Mouse (Mus musculus): ENCODE measurements around the gene Hpn. TPM values are rescaled to one million over a fixed set of nuclear protein-coding genes. Genes with fewer than 3 reads are reported as not detected.

Hpn gene
- total RNA-seq, 2 experiments from 2014 or later, result 2.0 to 3.3 TPM

DNA sequence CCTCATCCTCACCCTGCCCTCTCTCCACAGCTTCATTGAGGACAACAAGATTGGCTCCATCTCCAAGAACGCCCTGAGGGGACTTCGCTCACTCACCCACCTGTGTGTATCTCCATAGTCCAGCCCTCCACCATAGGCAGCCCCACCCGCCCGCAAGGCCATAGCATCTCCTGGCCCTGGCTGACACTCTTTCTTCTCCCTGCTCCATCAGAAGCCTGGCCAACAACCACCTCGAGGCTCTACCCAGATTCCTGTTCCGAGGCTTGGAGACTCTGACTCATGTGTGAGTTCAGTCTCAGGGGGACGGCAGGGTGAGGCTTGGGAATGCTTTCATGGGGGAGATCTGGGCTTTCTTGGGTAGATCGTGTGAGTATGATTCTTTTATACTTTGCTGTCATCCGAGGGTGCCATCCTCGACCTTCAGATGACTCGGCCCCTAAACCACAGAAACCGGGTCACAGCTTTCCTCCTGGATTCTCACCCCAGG is 52.0 kb downstream of the Hpn start:
- no peak for DNase-seq (ENCODE audit: low spot score in 2 of 2)
- intact Hi-C loops (cut with DNase I), result no loop called here

DNA sequence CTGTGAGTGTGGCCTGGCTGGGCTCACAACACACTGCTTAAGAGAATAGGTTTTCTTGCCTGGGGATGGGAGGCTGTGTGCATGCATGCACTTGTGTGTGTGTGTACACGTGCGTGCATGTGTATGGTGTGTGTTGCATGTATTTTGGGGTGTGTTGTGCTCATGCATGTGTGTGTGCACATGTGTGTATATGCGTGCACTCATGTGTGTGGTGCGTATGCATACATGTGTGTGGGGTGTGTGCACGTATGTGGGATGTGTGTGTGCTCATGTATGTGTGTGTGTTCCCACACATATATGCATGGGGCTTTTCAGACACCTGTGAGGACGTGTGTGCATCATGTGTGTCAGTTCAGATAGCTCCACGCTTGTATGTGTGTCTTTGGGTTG is 54.5 kb downstream of the Hpn start:
- intact Hi-C loops (cut with DNase I), result no loop called here
- DNase-seq (ENCODE audit: low spot score in 2 of 2), result no peak

GRCm38 (mm10) chr7:31059919-31060620 is 55.0 kb downstream of the Hpn start:
- DNase-seq (ENCODE audit: low spot score in 2 of 2), result no peak
- intact Hi-C loops (cut with DNase I), result loop anchor here (2.0 kb wide), 1 partner anchor 37 kb away; no protein-coding TSS in a partner anchor

DNA sequence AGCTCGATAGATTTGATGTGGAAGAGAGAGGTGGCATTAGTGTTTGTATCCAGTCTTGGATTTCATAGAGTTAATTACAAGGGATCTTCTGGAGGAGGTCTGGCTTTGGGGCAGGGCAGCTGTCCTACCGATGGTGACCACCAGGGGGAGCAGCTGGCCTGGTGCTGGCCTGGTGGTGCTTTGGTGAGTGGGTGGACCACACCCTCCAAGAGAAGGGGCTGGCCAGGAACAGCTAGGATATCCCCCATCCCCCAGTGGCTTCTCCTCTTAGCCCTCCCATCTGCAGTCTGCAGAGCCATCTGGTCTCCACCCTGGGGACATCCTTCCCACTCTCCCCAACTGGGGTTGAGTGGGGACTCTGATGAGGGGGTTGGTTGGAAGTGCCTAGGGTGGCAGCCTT is 56.0 kb downstream of the Hpn start, which contains the start of gene Lgi4:
Lgi4 (plus strand) TSS at position 235 of the 400 bp plus-strand sequence.
- intact Hi-C loops (cut with DNase I), result loop anchor here (2.0 kb wide), 1 partner anchor 38 kb away; no protein-coding TSS in a partner anchor

GRCm38 (mm10) chr7:31058211-31058610 is 56.9 kb downstream of the Hpn start:
- no peak for DNase-seq (ENCODE audit: low spot score in 2 of 2)
- intact Hi-C loops (cut with DNase I), result loop anchor here (2.0 kb wide), 1 partner anchor 39 kb away; no protein-coding TSS in a partner anchor

More for the DNA sequence above, 56.0 kb downstream of the Hpn start, which contains the start of gene Lgi4:
- DNase-seq (ENCODE audit: low spot score in 2 of 2), result peak; percentile 83 to 91

GRCm38 (mm10) chr7:31057730-31058129 is 57.4 kb downstream of the Hpn start:
- intact Hi-C loops (cut with DNase I), result loop anchor here (2.0 kb wide), 1 partner anchor 39 kb away; no protein-coding TSS in a partner anchor
- no peak for DNase-seq (ENCODE audit: low spot score in 2 of 2)

GRCm38 (mm10) chr7:31057071-31057470 is 58.0 kb downstream of the Hpn start, which contains the start of gene Fxyd1:
TSS of gene Fxyd1 (minus strand) at chr7:31057199.
- no peak for DNase-seq (ENCODE audit: low spot score in 2 of 2)

DNA sequence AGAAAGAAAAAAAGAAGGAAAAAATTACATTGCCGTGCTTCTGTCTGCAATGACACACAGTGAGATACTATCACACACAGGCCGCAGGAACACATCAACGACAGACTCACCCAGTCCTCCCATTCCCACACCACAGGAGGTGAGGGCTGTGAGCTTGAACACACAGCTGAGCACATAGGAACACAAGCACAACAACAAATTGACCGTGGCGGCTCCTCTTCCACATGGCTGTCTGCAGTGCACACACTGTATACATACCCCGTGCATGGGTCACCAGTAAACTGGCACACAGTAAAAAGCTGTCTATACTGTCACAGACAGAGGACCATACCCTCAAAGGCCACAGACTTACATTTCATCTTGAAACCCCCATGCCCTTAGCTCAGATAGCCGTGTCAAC is 58.6 kb downstream of the Hpn start:
- DNase-seq (ENCODE audit: low spot score in 2 of 2), result no peak
- intact Hi-C loops (cut with DNase I), result no loop called here

More at GRCm38 (mm10) chr7:31057071-31057470, 58.0 kb downstream of the Hpn start, which contains the start of gene Fxyd1:
- intact Hi-C loops (cut with DNase I), result no loop called here

DNA sequence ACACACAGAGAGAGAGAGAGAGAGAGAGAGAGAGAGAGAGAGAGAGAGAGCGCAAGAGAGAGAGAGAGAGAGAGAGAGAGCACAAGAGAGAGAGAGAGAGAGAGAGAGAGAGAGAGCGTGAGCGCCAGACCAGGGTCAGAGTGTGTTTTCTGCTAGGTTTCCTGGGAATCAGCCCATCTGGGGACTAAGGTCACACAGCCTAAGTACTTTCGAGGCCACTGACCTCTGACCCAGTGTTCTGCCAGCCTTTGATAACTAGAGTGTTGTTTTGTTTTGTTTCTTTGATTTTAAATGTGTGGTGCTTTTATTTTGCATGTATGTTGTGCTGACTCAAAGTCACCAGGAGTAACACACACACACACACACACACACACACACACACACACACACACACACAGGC is 59.2 kb downstream of the Hpn start:
- no peak for DNase-seq (ENCODE audit: low spot score in 2 of 2)
- intact Hi-C loops (cut with DNase I), result no loop called here

DNA sequence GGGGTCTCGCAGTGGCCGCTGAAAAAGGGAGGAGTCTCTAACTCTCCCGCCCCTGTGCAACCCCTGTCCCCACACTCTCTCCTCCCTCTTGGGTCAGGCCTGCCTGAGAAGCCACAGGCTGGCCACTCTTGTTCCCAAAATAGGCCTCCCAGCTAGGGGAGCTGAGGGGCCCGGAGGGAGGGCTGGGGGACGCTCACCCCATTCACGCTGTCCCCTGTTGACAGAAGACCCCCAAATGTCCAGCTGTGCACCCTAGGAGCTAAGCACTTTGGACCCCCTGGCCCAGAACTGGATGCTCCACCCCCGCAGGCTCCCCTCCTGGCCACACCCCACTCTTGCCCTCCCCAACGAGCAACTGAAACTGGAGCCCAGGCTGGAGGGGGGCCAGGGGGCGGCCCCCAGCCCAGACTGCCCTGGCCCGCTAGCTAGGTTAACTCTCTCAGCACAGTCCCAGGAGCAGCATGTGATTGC is 59.7 kb downstream of the Hpn start:
- DNase-seq (ENCODE audit: low spot score in 2 of 2), result peak; percentile 40 to 49
- intact Hi-C loops (cut with DNase I), result no loop called here

DNA sequence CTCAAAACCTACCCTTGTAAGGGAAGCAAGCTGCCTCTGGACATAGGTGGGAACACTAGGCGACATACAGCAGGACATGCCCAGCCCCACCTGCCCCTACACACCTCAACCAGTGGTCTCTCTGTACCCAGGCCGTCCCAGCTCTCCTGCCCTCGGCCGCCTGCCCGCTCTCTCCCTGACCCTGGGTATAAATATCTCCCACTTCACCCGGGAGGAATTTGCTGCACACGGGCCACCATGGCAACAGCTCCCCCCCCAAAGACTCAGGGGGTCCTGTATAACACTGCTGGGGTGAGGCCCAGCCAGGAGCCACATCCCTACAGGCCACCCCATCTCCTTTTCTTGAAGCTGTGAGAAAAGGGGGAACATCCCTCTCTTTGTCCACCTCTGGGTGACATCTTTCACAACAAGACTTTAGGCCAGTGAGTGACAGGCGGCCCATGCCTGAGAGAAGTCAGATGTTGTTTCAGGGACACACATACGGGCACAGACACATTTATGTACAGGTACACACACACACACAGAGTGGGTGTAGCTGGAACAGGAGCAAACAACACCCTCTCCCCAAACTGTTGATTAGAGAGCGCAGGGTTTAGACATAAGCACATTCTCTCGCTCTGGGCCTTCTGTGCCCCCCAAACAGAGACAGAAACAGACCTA is 60.3 kb downstream of the Hpn start:
- intact Hi-C loops (cut with DNase I), result no loop called here
- no peak for DNase-seq (ENCODE audit: low spot score in 2 of 2)

- intact Hi-C loops (cut with DNase I), result no loop called here
These were observed 61.1 kb downstream of the Hpn start for GRCm38 (mm10) chr7:31053882-31054447.

DNA sequence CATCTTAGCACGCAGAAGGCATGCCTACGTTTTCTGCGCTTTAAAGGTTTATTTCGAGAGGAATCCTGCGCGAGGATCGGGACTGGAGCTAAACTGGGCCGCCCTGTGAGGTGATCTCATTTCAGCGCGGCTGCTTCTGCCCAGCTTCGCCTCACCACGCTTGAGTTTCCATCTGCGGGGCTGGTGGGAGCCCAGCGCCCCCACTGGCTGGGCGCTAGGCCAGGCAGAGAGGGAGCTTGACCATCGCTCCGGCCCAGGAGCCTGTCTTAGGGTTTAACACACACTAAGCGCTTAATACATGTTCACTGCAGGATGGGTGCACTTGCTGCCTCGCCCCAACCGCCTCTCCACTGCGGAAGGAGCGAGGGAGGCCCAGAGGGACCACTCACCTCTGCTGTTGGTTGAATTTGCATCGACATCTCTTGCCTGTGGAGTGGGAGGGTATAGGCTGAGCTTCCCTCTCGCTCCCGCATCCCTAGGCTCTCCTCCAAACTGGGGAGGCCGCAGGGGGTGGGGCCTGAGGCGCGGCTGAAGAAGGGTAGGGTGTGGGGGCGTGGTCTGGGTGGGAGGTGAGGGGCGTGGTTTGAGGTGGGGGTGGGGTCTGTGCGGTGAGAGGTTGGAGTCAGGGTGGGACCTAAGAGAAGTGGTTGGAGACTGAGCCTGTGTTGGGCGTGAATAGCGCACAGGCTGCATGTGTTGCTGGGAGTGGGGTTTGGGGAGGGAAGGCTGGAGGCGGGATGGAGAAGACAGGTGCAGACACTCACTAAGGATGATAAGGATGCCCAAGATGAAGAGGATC is 62.3 kb downstream of the Hpn start:
- peak; percentile 76 to 87 for DNase-seq (ENCODE audit: low spot score in 2 of 2)
- intact Hi-C loops (cut with DNase I), result no loop called here

More at GRCm38 (mm10) chr7:31053882-31054447, 61.1 kb downstream of the Hpn start:
- no peak for DNase-seq (ENCODE audit: low spot score in 2 of 2)

- intact Hi-C loops (cut with DNase I), result no loop called here
- DNase-seq (ENCODE audit: low spot score in 2 of 2), result no peak
These were observed 62.8 kb downstream of the Hpn start for GRCm38 (mm10) chr7:31052251-31052635.

DNA sequence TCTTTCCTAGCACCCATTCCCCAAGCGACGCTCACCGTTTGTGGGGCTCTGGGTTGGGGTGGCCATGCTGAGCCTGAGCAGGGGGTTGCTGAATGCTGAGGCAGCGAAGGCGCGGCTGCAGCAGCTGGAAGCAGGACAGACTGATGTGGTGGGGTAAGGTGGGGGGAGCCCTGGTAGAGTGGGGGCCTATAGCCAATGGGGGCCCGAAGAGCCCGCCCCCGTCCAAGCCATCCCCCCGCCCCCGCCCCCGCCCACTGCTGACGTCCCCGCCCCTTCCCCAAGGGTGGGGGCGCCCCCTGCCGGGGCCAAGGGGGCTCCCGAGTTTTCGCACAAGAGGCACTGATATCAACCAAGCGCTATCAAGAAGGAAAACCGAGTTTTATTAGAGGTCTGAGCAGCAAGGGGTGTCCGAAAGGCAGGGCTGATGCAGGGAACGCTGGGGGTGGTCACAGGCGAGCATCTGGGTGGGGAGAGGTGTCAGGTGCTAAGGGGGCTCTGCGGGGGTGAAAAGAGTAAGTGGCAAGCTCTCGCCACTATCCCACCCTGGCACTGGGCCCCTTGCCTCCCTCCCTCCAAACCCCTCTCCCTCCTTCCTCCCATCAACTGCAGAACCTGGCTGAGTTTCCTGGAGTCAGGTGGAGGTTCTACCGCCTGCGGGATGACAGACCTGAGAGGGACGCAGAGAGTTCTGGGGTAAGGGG is 63.6 kb downstream of the Hpn start, which contains the start of gene Fxyd7:
Fxyd7 (minus strand) TSS at position 147 of the 701 bp plus-strand sequence.
- peak in 1 of 2 experiments; percentile 30 for DNase-seq (ENCODE audit: low spot score in 2 of 2)
- intact Hi-C loops (cut with DNase I), result no loop called here

DNA sequence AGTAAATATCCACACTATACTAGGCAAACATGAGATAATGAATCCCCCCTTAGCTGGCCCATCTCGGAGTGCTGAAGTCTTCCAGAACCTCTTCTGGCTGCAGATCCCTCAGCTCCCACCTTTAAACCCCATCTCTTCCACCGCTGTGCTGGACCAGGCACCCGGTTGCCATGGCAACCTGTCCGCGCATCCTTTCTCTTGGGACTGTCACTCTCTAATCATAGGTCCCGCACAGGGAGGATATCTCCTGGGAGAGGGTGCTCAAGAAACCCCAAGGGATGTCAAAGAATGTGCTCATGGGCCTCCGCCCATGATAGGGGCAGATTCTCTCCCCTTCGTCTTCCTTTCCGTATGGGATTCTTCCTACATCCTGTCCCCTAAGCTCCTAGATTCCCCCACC is 64.2 kb downstream of the Hpn start:
- intact Hi-C loops (cut with DNase I), result no loop called here
- DNase-seq (ENCODE audit: low spot score in 2 of 2), result peak; percentile 63 to 67

DNA sequence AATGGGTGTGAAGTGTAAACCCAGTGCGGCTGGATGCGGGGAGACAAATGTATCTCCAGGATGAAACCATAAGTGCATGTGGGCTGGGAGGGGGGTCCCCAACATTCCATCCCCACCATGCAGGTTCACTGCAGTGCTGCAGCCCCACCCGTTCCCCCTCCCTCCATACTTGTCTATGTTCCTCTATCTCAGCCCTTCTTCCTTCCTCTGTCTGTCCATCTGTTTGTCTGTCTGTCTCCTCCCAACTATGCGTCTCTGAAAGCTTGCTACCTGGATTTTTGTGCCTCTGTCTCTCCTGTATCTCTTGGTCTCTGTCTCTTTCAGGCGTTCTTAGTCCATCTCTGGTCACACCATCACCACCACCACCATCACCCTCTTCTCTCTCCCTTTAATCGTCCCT is 64.6 kb downstream of the Hpn start:
- peak in 1 of 2 experiments; percentile 26 for DNase-seq (ENCODE audit: low spot score in 2 of 2)
- intact Hi-C loops (cut with DNase I), result no loop called here

- intact Hi-C loops (cut with DNase I), result no loop called here
- DNase-seq (ENCODE audit: low spot score in 2 of 2), result peak; percentile 55 to 65
These were observed 65.2 kb downstream of the Hpn start for GRCm38 (mm10) chr7:31049846-31050281.
